Mouse (Mus musculus): ENCODE data around the gene Lpcat4. TPM values are rescaled to one million over a fixed set of nuclear protein-coding genes. Genes with fewer than 3 reads are reported as not detected.

The Lpcat4 gene
- total RNA-seq, 2 experiments from 2014 or later: 0.82 to 1.1 TPM

Other genes with a start within 250 kb of the Lpcat4 start
- gene Olfr1309, start 249.2 kb upstream of the Lpcat4 start, total RNA-seq (2021): not detected
- not detected for gene Olfr1310, start 226.8 kb upstream of the Lpcat4 start, total RNA-seq (2021)
- gene Olfr1311, start 215.1 kb upstream of the Lpcat4 start, total RNA-seq (2021): not detected
- gene Olfr1312, start 189.2 kb upstream of the Lpcat4 start, total RNA-seq (2021): not detected
- gene Olfr1313, start 161.6 kb upstream of the Lpcat4 start, total RNA-seq (2021): not detected
- gene Olfr1314, start 142.7 kb upstream of the Lpcat4 start, total RNA-seq (2021): not detected
- not detected for gene Olfr1315-ps1, start 124.0 kb upstream of the Lpcat4 start, total RNA-seq (2021)
- gene Olfr1316, start 104.5 kb upstream of the Lpcat4 start, total RNA-seq (2021): not detected
- not detected for gene Olfr1317, start 99.1 kb upstream of the Lpcat4 start, total RNA-seq (2021)
- not detected for gene Olfr1318, start 85.3 kb upstream of the Lpcat4 start, total RNA-seq (2021)
- not detected for gene Nutm1, start 19.8 kb downstream of the Lpcat4 start, total RNA-seq (2021)
- gene Nop10, start 22.5 kb downstream of the Lpcat4 start, total RNA-seq (2021): 10 to 100 TPM; 52.3 to 59.1 TPM
- 10 to 100 TPM; 26.2 to 26.4 TPM for gene Slc12a6, start 26.4 kb downstream of the Lpcat4 start, total RNA-seq (2021)
- under 1 TPM; 0.24 to 0.80 TPM for gene Gm21985, start 26.8 kb downstream of the Lpcat4 start, total RNA-seq (2021)
- gene Emc4, start 128.6 kb downstream of the Lpcat4 start, total RNA-seq (2021): 10 to 100 TPM; 72.7 to 77.9 TPM
- gene Katnbl1, start 139.7 kb downstream of the Lpcat4 start, total RNA-seq (2021): 1 to 10 TPM; 2.7 to 3.2 TPM
- gene Emc7, start 215.5 kb downstream of the Lpcat4 start, total RNA-seq (2021): 10 to 100 TPM; 12.8 to 13.4 TPM
- gene Chrm5, start 241.3 kb downstream of the Lpcat4 start, total RNA-seq (2021): not detected